Mouse (Mus musculus) kidney, postnatal 14 days (tissue): ENCODE results near the gene Cd163l1.

Source experiments
- DNase-seq: peaks from one replicate; pipeline ENCODE4 v3.0.0; 2022; ENCODE audit warnings: mixed read lengths

Cd163l1 gene

GRCm38 (mm10) chr7:140224209-140224608 lies 6.1 kb downstream of the Cd163l1 start:
- no peak for DNase-seq

GRCm38 (mm10) chr7:140228476-140228875 lies 10.4 kb downstream of the Cd163l1 start:
- peak; percentile 43 for DNase-seq

- no peak for DNase-seq
Measured at GRCm38 (mm10) chr7:140231026-140231425, 13.0 kb downstream of the Cd163l1 start.

- DNase-seq = no peak
Measured at GRCm38 (mm10) chr7:140233696-140234095, 15.6 kb downstream of the Cd163l1 start.

- DNase-seq = no peak
Measured at GRCm38 (mm10) chr7:140247216-140247615, 29.1 kb downstream of the Cd163l1 start, which contains the start of gene 5830411N06Rik. Gene 5830411N06Rik, plus strand, starts transcription at chr7:140247284.

- no peak for DNase-seq
Measured at GRCm38 (mm10) chr7:140253780-140254299, 35.8 kb downstream of the Cd163l1 start.
